Mouse (Mus musculus) adipose tissue, adult 10 weeks (tissue): ENCODE measurements around the gene Tmem177. TPM values are rescaled to one million over a fixed set of nuclear protein-coding genes. Genes with fewer than 3 reads are reported as not detected.

Experiments
- polyA plus RNA-seq: library from polyadenylated mRNA; stranded (reverse); fragments of 350-450 nt; fragmentation: Illumina TruSeq; extraction: RNeasy Lipid Tissue Mini Kit (QIAGEN cat#74804); gene quantifications from one replicate; pipeline ENCODE4 v1.2.3, GENCODE M21; 2014; ENCODE audit warnings: low read depth, low replicate concordance

The Tmem177 gene
- polyA plus RNA-seq: 5.0 TPM

DNA sequence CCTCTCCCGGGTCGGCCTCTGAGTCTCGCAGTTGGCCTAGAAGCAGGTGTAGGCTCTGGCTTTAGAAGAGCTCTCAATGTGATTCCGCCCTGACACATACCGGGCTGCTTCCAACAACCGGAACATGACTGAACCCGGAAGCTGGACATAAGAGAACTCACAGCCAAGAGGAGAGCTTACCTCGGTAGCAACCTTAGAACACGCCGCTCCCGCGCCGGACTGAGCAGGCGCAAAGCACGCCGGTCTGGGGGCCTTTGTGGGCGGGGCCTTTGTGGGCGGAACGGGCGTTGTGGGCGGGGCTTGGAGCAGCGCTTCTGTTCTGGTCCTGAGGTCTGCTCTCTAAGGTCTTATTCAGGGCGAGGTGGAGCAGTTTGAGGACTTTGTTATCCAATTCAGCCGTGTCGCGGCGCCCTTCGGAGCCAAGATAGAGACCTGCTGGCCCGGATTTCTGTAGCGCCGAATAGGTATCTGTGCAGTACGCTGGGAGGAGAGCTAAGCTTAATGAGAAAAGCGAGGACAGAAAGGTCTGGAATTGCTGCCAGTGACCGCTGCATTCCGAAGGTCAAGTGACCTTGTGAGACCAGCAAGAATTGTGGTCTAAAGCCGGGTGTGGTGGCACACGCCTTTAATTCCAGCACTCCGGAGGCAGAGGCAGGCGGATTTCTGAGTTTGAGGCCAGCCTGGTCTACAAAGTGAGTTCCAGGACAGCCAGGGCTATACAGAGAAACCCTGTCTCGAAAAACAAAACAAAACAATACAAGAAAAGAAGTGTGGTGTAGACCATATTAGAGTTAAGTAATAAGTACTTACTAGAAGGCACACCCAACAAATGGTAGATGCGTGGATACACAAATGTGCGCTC is at the start of gene Tmem177:
TSS of gene Tmem177 (minus strand) at position 256 of the 862 bp plus-strand sequence.

Other genes with a start within 250 kb of the Tmem177 start
- 5.6 TPM for gene Ptpn4, start 75.6 kb downstream of the Tmem177 start, polyA plus RNA-seq
- gene Cfap221, start 84.0 kb upstream of the Tmem177 start, polyA plus RNA-seq: 1.9 TPM
- 4.3 TPM for gene Sctr, start 93.7 kb upstream of the Tmem177 start, polyA plus RNA-seq
- gene Tmem37, start 160.9 kb upstream of the Tmem177 start, polyA plus RNA-seq: 31.8 TPM
- 1,902 TPM for gene Dbi, start 207.9 kb upstream of the Tmem177 start, polyA plus RNA-seq
- gene 3110009E18Rik, start 208.0 kb upstream of the Tmem177 start, polyA plus RNA-seq: 4.7 TPM